Mouse (Mus musculus): ENCODE measurements around the gene Pigk. TPM values are rescaled to one million over a fixed set of nuclear protein-coding genes. Genes with fewer than 3 reads are reported as not detected.
A peak's percentile ranks its signal among the peaks of the same experiment; 100 is the strongest.
"Not testable (repeated sequence)": the region's sequence is repeated elsewhere in the genome, so short reads cannot be mapped to it uniquely, and the experiment has no call there.

Pigk gene
- polyA plus RNA-seq, 1 experiment: 17.0 TPM

- DNase-seq (ENCODE audit: low read depth): no peak
- TF ChIP-seq POLR2A (IDR thresholded peaks at IDR 0.05; ENCODE audit: borderline replicate concordance, extremely low read depth, insufficient read depth, insufficient read length, poor library complexity, severe bottlenecking) (no peak), CTCF (IDR thresholded peaks at IDR 0.05; ENCODE audit: borderline replicate concordance, extremely low read depth, insufficient read depth, insufficient read length) (no peak)
Observed at GRCm38 (mm10) chr3:152770056-152770455, 56.2 kb downstream of the Pigk start.

GRCm38 (mm10) chr3:152776363-152776762, 62.5 kb downstream of the Pigk start:
- TF ChIP-seq CTCF (IDR thresholded peaks at IDR 0.05; ENCODE audit: borderline replicate concordance, extremely low read depth, insufficient read depth, insufficient read length) (no peak), POLR2A (IDR thresholded peaks at IDR 0.05; ENCODE audit: borderline replicate concordance, extremely low read depth, insufficient read depth, insufficient read length, poor library complexity, severe bottlenecking) (no peak)
- DNase-seq (ENCODE audit: low read depth): no peak

GRCm38 (mm10) chr3:152776872-152777540, 63.1 kb downstream of the Pigk start:
- no peak for TF ChIP-seq CTCF (IDR thresholded peaks at IDR 0.05; ENCODE audit: borderline replicate concordance, extremely low read depth, insufficient read depth, insufficient read length)
- TF ChIP-seq POLR2A (IDR thresholded peaks at IDR 0.05; ENCODE audit: borderline replicate concordance, extremely low read depth, insufficient read depth, insufficient read length, poor library complexity, severe bottlenecking): no peak

GRCm38 (mm10) chr3:152779819-152780218, 65.9 kb downstream of the Pigk start:
- peak; percentile 59 for DNase-seq (ENCODE audit: low read depth)
- no peak for TF ChIP-seq POLR2A (IDR thresholded peaks at IDR 0.05; ENCODE audit: borderline replicate concordance, extremely low read depth, insufficient read depth, insufficient read length, poor library complexity, severe bottlenecking)

More at GRCm38 (mm10) chr3:152776872-152777540, 63.1 kb downstream of the Pigk start:
- DNase-seq (ENCODE audit: low read depth): no peak

GRCm38 (mm10) chr3:152783792-152784191, 69.9 kb downstream of the Pigk start:
- peak; percentile 92 for DNase-seq (ENCODE audit: low read depth)
- TF ChIP-seq POLR2A (IDR thresholded peaks at IDR 0.05; ENCODE audit: borderline replicate concordance, extremely low read depth, insufficient read depth, insufficient read length, poor library complexity, severe bottlenecking): no peak
- peak; percentile 91 for TF ChIP-seq CTCF (IDR thresholded peaks at IDR 0.05; ENCODE audit: borderline replicate concordance, extremely low read depth, insufficient read depth, insufficient read length)

- not testable (repeated sequence) for DNase-seq (ENCODE audit: low read depth)
Observed at GRCm38 (mm10) chr3:152784353-152784752, 70.5 kb downstream of the Pigk start.

- not testable (repeated sequence) for DNase-seq (ENCODE audit: low read depth)
Observed at GRCm38 (mm10) chr3:152788301-152788953, 74.5 kb downstream of the Pigk start.

- DNase-seq (ENCODE audit: low read depth): no peak
- TF ChIP-seq POLR2A (IDR thresholded peaks at IDR 0.05; ENCODE audit: borderline replicate concordance, extremely low read depth, insufficient read depth, insufficient read length, poor library complexity, severe bottlenecking) (no peak), CTCF (IDR thresholded peaks at IDR 0.05; ENCODE audit: borderline replicate concordance, extremely low read depth, insufficient read depth, insufficient read length) (no peak)
Observed at GRCm38 (mm10) chr3:152792601-152793000, 78.7 kb downstream of the Pigk start.

GRCm38 (mm10) chr3:152793006-152793405, 79.1 kb downstream of the Pigk start:
- TF ChIP-seq CTCF (IDR thresholded peaks at IDR 0.05; ENCODE audit: borderline replicate concordance, extremely low read depth, insufficient read depth, insufficient read length) (no peak), POLR2A (IDR thresholded peaks at IDR 0.05; ENCODE audit: borderline replicate concordance, extremely low read depth, insufficient read depth, insufficient read length, poor library complexity, severe bottlenecking) (no peak)
- DNase-seq (ENCODE audit: low read depth): no peak

GRCm38 (mm10) chr3:152796216-152796615, 82.3 kb downstream of the Pigk start:
- no peak for TF ChIP-seq POLR2A (IDR thresholded peaks at IDR 0.05; ENCODE audit: borderline replicate concordance, extremely low read depth, insufficient read depth, insufficient read length, poor library complexity, severe bottlenecking)
- TF ChIP-seq CTCF (IDR thresholded peaks at IDR 0.05; ENCODE audit: borderline replicate concordance, extremely low read depth, insufficient read depth, insufficient read length): no peak

GRCm38 (mm10) chr3:152797354-152797753, 83.5 kb downstream of the Pigk start:
- peak; percentile 17 for DNase-seq (ENCODE audit: low read depth)
- no peak for TF ChIP-seq CTCF (IDR thresholded peaks at IDR 0.05; ENCODE audit: borderline replicate concordance, extremely low read depth, insufficient read depth, insufficient read length)
- no peak for TF ChIP-seq POLR2A (IDR thresholded peaks at IDR 0.05; ENCODE audit: borderline replicate concordance, extremely low read depth, insufficient read depth, insufficient read length, poor library complexity, severe bottlenecking)

More at GRCm38 (mm10) chr3:152796216-152796615, 82.3 kb downstream of the Pigk start:
- no peak for DNase-seq (ENCODE audit: low read depth)

- TF ChIP-seq POLR2A (IDR thresholded peaks at IDR 0.05; ENCODE audit: borderline replicate concordance, extremely low read depth, insufficient read depth, insufficient read length, poor library complexity, severe bottlenecking): no peak
- TF ChIP-seq CTCF (IDR thresholded peaks at IDR 0.05; ENCODE audit: borderline replicate concordance, extremely low read depth, insufficient read depth, insufficient read length): peak; percentile 36; the same call in 1 of the 2 replicates
- DNase-seq (ENCODE audit: low read depth): peak; percentile 23
Observed at GRCm38 (mm10) chr3:152799738-152800431, 86.0 kb downstream of the Pigk start.

All from brain, embryonic 14.5 days (tissue).